Mouse (Mus musculus): ENCODE measurements at regions not wholly inside any gene's neighbourhood (a gene's known extent, or its start where the extent isn't known, plus 50 kb on each side); places are given as distances from the start of the nearest gene placed in this dataset.

- TF ChIP-seq CTCF (IDR thresholded peaks at IDR 0.05; ENCODE audit: insufficient read depth, low read length) (no peak), POLR2A (IDR thresholded peaks at IDR 0.05; ENCODE audit: borderline replicate concordance, extremely low read depth, low read depth, low read length) (no peak)
These were observed 473.6 kb downstream of the Tlr4 start for GRCm38 (mm10) chr4:67301020-67301419.

All from lung, adult 2 months (tissue).